Mouse (Mus musculus): ENCODE data around the gene Tmem88.
A peak's percentile ranks its signal among the peaks of the same experiment; 100 is the strongest.
"Not testable (repeated sequence)": the region's sequence is repeated elsewhere in the genome, so short reads cannot be mapped to it uniquely, and the experiment has no call there.

Gene Tmem88

GRCm38 (mm10) chr11:69403691-69404594, 5.9 kb upstream of the Tmem88 start:
- DNase-seq (ENCODE audit: low spot score): no peak

DNA sequence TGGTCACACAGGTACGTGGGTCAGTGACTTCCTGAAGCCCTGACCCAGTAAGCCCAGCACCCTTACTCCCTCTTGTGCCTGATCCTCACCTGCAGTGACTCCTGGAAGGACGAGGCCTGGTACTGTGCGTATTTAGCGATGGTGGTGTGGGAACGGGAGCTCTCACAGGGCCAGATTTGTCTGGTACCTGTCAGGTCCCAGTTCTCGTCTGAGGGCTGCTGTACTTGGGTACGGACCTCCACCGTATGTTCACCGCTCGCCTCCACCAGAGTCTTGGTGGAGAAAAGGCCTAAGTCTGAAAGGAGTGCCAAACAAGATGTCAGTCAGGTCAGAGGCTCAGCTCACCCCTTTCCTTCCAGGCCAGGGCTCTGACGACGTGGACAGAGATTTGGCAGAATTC, 4.0 kb upstream of the Tmem88 start:
- DNase-seq (ENCODE audit: low spot score): no peak

DNA sequence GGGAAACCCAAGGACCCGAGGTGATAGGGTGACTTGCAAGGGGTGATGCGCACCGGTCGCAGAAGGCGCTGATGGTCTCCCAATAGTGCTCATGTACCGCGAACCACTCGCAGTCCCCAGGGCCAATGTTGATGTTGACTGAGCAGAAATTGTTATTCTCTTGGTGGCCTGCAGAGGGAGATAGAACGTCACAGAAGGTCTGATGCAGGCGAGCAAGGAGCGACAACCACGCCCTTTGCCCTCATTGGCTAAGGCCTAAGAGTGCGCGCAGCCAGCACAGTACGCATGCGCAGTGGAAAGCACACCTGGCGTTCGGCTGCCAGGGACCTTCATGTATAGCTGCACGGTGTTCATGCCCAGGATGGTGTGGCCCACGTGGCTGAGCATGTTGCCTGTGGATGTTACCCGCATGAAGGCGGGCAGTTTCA, 3.2 kb upstream of the Tmem88 start:
- DNase-seq (ENCODE audit: low spot score): peak; percentile 91

- no peak for DNase-seq (ENCODE audit: low spot score)
Observed at GRCm38 (mm10) chr11:69400083-69400850, 2.2 kb upstream of the Tmem88 start.

- DNase-seq (ENCODE audit: low spot score): no peak
Observed at GRCm38 (mm10) chr11:69399201-69400082, 1.4 kb upstream of the Tmem88 start.

DNA sequence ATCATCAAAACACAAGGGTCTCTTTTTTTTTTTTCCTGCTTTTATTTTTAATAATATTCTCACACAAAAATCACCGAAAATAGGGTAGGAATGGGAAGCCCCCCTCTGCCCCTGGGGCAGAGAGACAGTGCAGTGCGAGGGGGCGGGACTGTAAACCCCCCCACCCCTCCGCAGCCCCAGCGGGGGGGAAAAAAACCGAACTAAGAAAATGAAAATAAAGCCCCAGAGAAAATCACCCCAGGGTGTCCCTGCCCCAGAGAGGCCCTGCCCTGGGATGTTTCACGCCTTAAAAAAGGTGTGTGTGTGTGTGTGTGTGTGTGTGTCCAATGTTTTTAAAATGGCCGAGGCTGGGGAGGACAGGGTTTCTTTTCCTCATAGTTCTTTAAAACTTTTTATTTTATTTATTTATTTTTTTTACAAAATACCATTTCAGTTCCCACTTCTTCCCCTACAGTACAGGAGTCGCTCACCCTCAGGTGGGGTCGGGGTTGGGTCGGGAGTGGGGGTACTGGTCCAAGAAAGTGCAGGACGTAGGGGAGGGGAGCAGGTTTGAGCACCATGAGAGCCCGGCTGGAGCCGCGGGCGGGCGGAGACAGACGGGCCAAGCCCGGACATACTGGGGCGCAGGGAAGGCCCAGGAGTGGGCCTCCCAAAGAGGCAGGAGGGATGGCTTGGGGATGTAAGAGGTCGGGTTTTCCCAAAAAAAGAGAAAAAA, 609 bp upstream of the Tmem88 start:
- no peak for DNase-seq (ENCODE audit: low spot score)

DNA sequence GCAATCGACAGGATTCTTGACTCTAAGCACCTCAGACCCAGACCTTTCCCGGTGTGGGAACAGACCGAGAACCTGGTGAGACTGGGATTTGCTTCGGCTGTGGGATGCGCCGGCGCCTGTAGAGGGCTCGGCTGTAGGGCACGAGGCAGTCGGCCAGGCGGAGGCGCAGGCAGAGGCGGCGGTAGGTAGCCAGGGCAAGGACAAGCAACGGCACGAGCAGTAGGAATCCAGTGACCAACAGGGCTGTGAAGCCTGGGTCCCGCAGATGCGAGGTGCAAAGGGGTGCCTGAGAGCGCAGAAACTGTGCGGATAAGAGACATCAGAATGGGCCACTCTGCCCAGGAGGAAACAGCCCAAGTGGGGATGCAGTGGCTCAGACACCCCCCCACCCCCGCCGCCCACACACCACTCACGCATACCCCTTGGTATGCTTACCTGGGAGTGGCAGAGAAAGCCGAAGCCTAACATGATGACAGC, 415 bp downstream of the Tmem88 start:
- no peak for DNase-seq (ENCODE audit: low spot score)

- DNase-seq (ENCODE audit: low spot score): no peak
Observed at GRCm38 (mm10) chr11:69396772-69397171, 1.3 kb downstream of the Tmem88 start.

- peak; percentile 96 for DNase-seq (ENCODE audit: low spot score)
Observed at GRCm38 (mm10) chr11:69395634-69396373, 2.2 kb downstream of the Tmem88 start.

GRCm38 (mm10) chr11:69395235-69395633, 2.8 kb downstream of the Tmem88 start, which contains the start of the genes Naa38 and Cyb5d1:
TSS of gene Naa38 (plus strand) at chr11:69395487.
TSS of gene Cyb5d1 (minus strand) at chr11:69395631.
- peak; percentile 91 for DNase-seq (ENCODE audit: low spot score)

GRCm38 (mm10) chr11:69394591-69395167, 3.4 kb downstream of the Tmem88 start:
- DNase-seq (ENCODE audit: low spot score): not testable (repeated sequence)

DNA sequence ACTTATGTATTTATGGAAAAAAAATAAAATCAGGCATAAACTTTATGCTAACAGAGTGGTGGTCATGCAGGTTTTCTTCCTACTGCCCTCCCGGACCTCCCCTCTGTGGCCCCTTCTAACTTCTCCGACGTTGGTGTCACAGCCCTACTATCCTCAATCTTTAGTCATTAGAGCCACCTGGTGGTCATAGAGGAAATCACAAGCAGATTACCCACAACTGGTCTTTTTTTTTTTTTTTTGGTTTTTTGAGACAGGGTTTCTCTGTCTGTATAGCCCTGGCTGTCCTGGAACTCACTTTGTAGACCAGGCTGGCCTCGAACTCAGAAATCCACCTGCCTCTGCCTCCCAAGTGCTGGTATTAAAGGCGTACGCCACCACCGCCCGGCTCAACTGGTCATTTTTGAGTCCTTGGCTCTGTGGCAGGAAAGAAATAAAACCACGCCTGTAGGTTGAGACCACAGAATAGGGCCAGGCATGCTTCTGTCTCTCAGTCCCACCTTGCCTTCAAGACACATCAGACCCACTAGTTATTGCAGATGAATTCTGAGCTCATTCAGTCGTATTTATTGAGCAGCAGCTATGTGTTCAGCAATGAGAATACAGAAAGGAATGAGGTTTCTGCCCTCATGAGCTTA, 7.5 kb downstream of the Tmem88 start:
- peak; percentile 75 for DNase-seq (ENCODE audit: low spot score)

GRCm38 (mm10) chr11:69389531-69390399, 8.3 kb downstream of the Tmem88 start:
- DNase-seq (ENCODE audit: low spot score): peak; percentile 58

GRCm38 (mm10) chr11:69388680-69389079, 9.4 kb downstream of the Tmem88 start:
- DNase-seq (ENCODE audit: low spot score): no peak

- no peak for DNase-seq (ENCODE audit: low spot score)
Observed at GRCm38 (mm10) chr11:69386758-69387157, 11.3 kb downstream of the Tmem88 start.

- DNase-seq (ENCODE audit: low spot score): no peak
Observed at GRCm38 (mm10) chr11:69384979-69385378, 13.1 kb downstream of the Tmem88 start.

DNA sequence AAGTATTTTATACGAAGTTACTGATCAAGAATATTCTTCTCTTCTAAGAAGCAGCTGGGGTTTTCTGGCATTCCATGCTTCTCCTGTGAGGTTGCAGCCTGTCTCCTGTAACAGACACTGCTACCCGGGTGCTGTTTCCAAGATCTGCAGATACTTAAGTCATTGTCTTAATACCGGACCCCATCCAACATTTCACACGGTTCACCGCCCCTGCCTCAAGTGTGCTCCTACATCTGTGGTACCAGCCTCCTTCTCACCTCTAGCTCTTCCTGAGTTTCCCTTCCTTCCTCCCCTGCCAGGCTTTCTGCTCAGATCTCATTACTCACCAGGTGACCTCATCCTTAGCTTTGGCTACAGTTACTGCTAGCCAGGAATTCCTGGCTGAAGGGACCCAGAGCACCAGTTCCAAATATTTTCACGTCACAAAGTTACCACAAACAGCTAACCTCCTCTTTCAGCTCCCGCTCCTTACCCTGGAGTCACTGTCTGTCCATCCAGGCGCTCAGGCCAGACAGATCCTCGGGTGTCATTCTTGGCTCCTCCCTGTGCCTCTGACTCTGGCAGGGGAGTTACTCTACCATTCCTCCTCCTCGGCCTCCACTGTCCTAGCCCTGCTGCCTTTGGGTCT, 15.4 kb downstream of the Tmem88 start:
- no peak for DNase-seq (ENCODE audit: low spot score)

- no peak for DNase-seq (ENCODE audit: low spot score)
Observed at GRCm38 (mm10) chr11:69381356-69381755, 16.7 kb downstream of the Tmem88 start.

Measured in urinary bladder, postnatal 14 days (tissue).